Mouse (Mus musculus): Measurements from ENCODE around the gene Xrcc1.

DNA sequence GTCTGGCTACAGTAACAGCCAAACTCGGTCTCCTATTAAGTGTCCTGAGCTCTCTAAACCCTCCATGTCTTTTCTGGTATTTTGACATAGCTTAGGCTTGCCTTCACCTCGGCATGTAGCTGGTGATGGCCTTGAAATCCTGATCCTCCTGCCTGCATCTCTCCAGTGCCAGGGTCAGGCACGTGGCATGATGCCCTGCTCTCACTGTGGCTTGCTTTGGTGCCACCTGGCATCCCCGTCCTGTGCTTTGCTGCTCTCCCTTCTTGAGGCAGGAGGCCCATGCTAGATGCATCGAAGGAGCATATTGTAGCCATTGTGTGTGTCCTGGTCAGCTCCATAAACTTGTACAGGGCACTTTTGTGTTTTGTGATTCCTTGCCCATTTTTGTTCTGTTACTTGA, 8.5 kb upstream of the Xrcc1 start:
- TF ChIP-seq FLI1 (IDR thresholded peaks at IDR 0.05; ENCODE audit: low read length), result no peak
- TF ChIP-seq GATA1 (IDR thresholded peaks at IDR 0.05; ENCODE audit: borderline replicate concordance, low read length), result no peak
